Mouse (Mus musculus): ENCODE data around the gene Gm29797.

GRCm38 (mm10) chr2:181677096-181677754, 20.4 kb downstream of the Gm29797 start:
- TF ChIP-seq CTCF (conservative IDR thresholded peaks at IDR 0.05 in 1 of 2, IDR thresholded peaks at IDR 0.05 in 1 of 2; ENCODE audit: low read depth in 2 of 2, low read length in 2 of 2) (no peak), POLR2A (IDR thresholded peaks at IDR 0.05; ENCODE audit: low read depth, low read length) (no peak), HCFC1 (IDR thresholded peaks at IDR 0.05; ENCODE audit: low read depth, low read length) (no peak), JUND (conservative IDR thresholded peaks at IDR 0.05; ENCODE audit: low read depth, low read length) (no peak), GABPA (IDR thresholded peaks at IDR 0.05; ENCODE audit: insufficient replicate concordance, low read depth, low read length) (no peak), ELF1 (IDR thresholded peaks at IDR 0.05; ENCODE audit: low read depth, low read length) (no peak), MAX (IDR thresholded peaks at IDR 0.05; ENCODE audit: low read length) (no peak), ZNF384 (IDR thresholded peaks at IDR 0.05; ENCODE audit: low read depth, low read length) (no peak), NRF1 (IDR thresholded peaks at IDR 0.05; ENCODE audit: low read depth, low read length) (no peak), EP300 (IDR thresholded peaks at IDR 0.05; ENCODE audit: low read length) (no peak)
